Mouse (Mus musculus) E14TG2a.4 (cell line): ENCODE measurements around the gene Parp2.

ENCODE experiments used
- CTCF ChIP-seq: conservative IDR thresholded peaks from 2 replicates; pipeline ENCODE4 v1.5.1; 2014; ENCODE audit warnings: low read length
- NANOG ChIP-seq: IDR thresholded peaks from 2 replicates; pipeline ENCODE4 v1.6.1; 2014; ENCODE audit warnings: borderline replicate concordance, low read length, mixed read lengths
- POU5F1 ChIP-seq: IDR thresholded peaks from 2 replicates; pipeline ENCODE4 v1.6.1; 2014; ENCODE audit warnings: low read length, borderline replicate concordance

GRCm38 (mm10) chr14:50829878-50830277, 22.2 kb downstream of the Parp2 start:
- no peak for TF ChIP-seq CTCF
- no peak for TF ChIP-seq POU5F1
- TF ChIP-seq NANOG: no peak
